In the genomic region with DNA sequence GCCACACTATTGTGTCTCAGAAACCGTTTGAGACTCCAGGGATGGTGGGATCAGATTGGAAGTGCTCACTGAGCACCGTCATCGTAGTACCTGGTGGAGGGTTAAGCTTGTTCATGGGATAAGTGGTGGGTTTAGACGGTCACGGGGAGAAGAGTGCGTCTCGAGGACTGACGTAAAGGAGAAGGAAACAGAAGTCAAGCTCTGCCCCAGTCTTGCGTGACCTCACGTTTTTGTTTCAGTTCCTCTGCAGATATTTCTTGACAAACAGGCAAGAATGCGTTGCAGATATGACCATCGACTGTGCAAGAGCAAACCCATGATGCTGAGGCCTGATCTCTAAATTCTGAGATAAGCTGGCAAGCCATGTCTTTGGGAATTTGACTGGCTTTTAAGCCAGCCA, we compare ENCODE assay signal across 16 mouse cellular contexts. TPM values are rescaled to one million over a fixed set of nuclear protein-coding genes. Genes with fewer than 3 reads are reported as not detected.
DNase-seq lines count a peak whose midpoint lies in the region; ATAC-seq and TF ChIP-seq lines count a peak whose summit lies in the region.
"Had no signal": no experiment of that assay in that cellular context is flagged by ENCODE, and none has a peak within 500 bp of the region (broad histone marks: within the 10 kb centered on the region; RNA-seq: fewer than 3 reads in every experiment).

No protein-coding gene starts in this region.

- no peak for TF ChIP-seq EP300 in heart, postnatal 0 days (IDR thresholded peaks at IDR 0.05; ENCODE audit: low read depth)

- no peak overlapping the region for H3K4me2 ChIP-seq in kidney, embryonic 14.5 days (replicated peaks; ENCODE audit: low read depth, low read length)
- H3K4me2 ChIP-seq in heart, postnatal 0 days (ENCODE audit: low read depth, low read length), result no peak overlapping the region
- no peak overlapping the region for H3K4me2 ChIP-seq in midbrain, embryonic 16.5 days (ENCODE audit: low read length)
- H3K4me2 ChIP-seq: heart, embryonic 13.5 days; hindbrain, embryonic 14.5 days; limb, embryonic 13.5 days had no signal

- no peak overlapping the region for H3K27ac ChIP-seq in kidney, adult 2 months (ENCODE audit: insufficient read depth, low read depth, low read length)
- no peak overlapping the region for H3K27ac ChIP-seq in kidney, embryonic 14.5 days (ENCODE audit: low read depth, low read length)
- H3K27ac ChIP-seq in heart, postnatal 0 days (ENCODE audit: low read depth), result no peak overlapping the region
- H3K27ac ChIP-seq in midbrain, embryonic 16.5 days (ENCODE audit: low read length), result no peak overlapping the region
- H3K27ac ChIP-seq: heart, embryonic 13.5 days; hindbrain, embryonic 14.5 days; left cerebral cortex, adult 2 months; limb, embryonic 13.5 days had no signal

- H3K27me3 ChIP-seq in kidney, adult 2 months (replicated peaks; ENCODE audit: control insufficient read depth, insufficient read depth, low read length), result no peaks in the 10 kb centered on the region
- no peaks in the 10 kb centered on the region for H3K27me3 ChIP-seq in kidney, embryonic 14.5 days (ENCODE audit: control insufficient read depth, insufficient read depth, low read length)
- no peaks in the 10 kb centered on the region for H3K27me3 ChIP-seq in heart, postnatal 0 days (ENCODE audit: control insufficient read depth, insufficient read depth, low read length)
- no peaks in the 10 kb centered on the region for H3K27me3 ChIP-seq in midbrain, embryonic 16.5 days (ENCODE audit: control insufficient read depth, insufficient read depth, low read depth, low read length)
- H3K27me3 ChIP-seq: heart, embryonic 13.5 days; limb, embryonic 13.5 days had no signal

- no peak overlapping the region for H3K9ac ChIP-seq in kidney, embryonic 14.5 days (ENCODE audit: low read depth, low read length)
- no peak overlapping the region for H3K9ac ChIP-seq in heart, postnatal 0 days (replicated peaks; ENCODE audit: low read depth, low read length)
- no peak overlapping the region for H3K9ac ChIP-seq in midbrain, embryonic 16.5 days (ENCODE audit: low read depth, low read length)
- H3K9ac ChIP-seq: heart, embryonic 13.5 days; hindbrain, embryonic 14.5 days; limb, embryonic 13.5 days had no signal

- H3K4me3 ChIP-seq in kidney, adult 2 months (ENCODE audit: insufficient read depth, low read depth, low read length), result no peak overlapping the region
- H3K4me3 ChIP-seq in kidney, embryonic 14.5 days (ENCODE audit: low read length), result no peak overlapping the region
- no peak overlapping the region for H3K4me3 ChIP-seq in heart, postnatal 0 days (ENCODE audit: low read depth, low read length)
- H3K4me3 ChIP-seq in midbrain, embryonic 16.5 days (ENCODE audit: low read depth, low read length), result no peak overlapping the region
- H3K4me3 ChIP-seq: heart, embryonic 13.5 days; left cerebral cortex, adult 2 months; limb, embryonic 13.5 days had no signal

- no peak for ATAC-seq in kidney, embryonic 14.5 days (ENCODE audit: low FRiP score, low TSS enrichment)
- ATAC-seq in heart, postnatal 0 days (ENCODE audit: insufficient read depth, low read depth), result no peak
- peak; percentile 87 for ATAC-seq in neutrophil, adult 5-6 weeks (ENCODE audit: extremely low read depth, insufficient number of reproducible peaks, low FRiP score, poor library complexity, severe bottlenecking)
- no peak for ATAC-seq in midbrain, embryonic 16.5 days
- ATAC-seq in erythroid progenitor cell, adult 5-6 weeks (replicated peaks; ENCODE audit: low FRiP score, poor library complexity, severe bottlenecking), result no peak
- ATAC-seq: CD4-positive, CD25-positive, alpha-beta regulatory T cell, adult 4 months had no signal

- peak; percentile 17 for DNase-seq in kidney, adult 2 months
- peak; percentile 23 for DNase-seq in T-cell, adult 2 months (ENCODE audit: low spot score)
- DNase-seq in heart, postnatal 0 days (ENCODE audit: low spot score), result peak; percentile 5
- DNase-seq in right cerebral cortex, postnatal 25 days, result no peak
- DNase-seq: cerebellum, adult 9-10 months; kidney, adult 8-10 months; thymus, postnatal 25 days had no signal

- TF ChIP-seq POLR2A in kidney, adult 2 months (IDR thresholded peaks at IDR 0.05; ENCODE audit: low read depth, low read length), result no peak

- no peak for TF ChIP-seq CTCF in kidney, adult 2 months (conservative IDR thresholded peaks at IDR 0.05; ENCODE audit: insufficient read depth, insufficient read length, low read depth, low read length)
- no peak for TF ChIP-seq CTCF in heart, postnatal 0 days (IDR thresholded peaks at IDR 0.05; ENCODE audit: low read depth)

- 89% methylated on average over 12 of the region's 12 CpGs for WGBS in kidney, adult 2 months
- 88% methylated on average over 12 of the region's 12 CpGs for WGBS in kidney, embryonic 14.5 days
- WGBS in heart, postnatal 0 days, result 70% methylated on average over 12 of the region's 12 CpGs
- WGBS in midbrain, embryonic 16.5 days, result 94% methylated on average over 12 of the region's 12 CpGs

- no peaks in the 10 kb centered on the region; the same call in 1 of the 2 replicates for H3K36me3 ChIP-seq in kidney, adult 2 months (ENCODE audit: control insufficient read depth, insufficient read depth, low read length)
- H3K36me3 ChIP-seq in kidney, embryonic 14.5 days (ENCODE audit: control insufficient read depth, insufficient read depth, low read length), result no peaks in the 10 kb centered on the region
- H3K36me3 ChIP-seq in heart, postnatal 0 days (replicated peaks; ENCODE audit: control insufficient read depth, insufficient read depth, low read length), result no peaks in the 10 kb centered on the region
- H3K36me3 ChIP-seq in midbrain, embryonic 16.5 days (ENCODE audit: control insufficient read depth, insufficient read depth, low read length), result no peaks in the 10 kb centered on the region
- H3K36me3 ChIP-seq: heart, embryonic 13.5 days; limb, embryonic 13.5 days had no signal

- no peaks in the 10 kb centered on the region for H3K4me1 ChIP-seq in kidney, adult 2 months (ENCODE audit: control insufficient read depth, insufficient read depth, low read length)
- H3K4me1 ChIP-seq in kidney, embryonic 14.5 days (ENCODE audit: control insufficient read depth, insufficient read depth, low read length), result no peaks in the 10 kb centered on the region
- no peaks in the 10 kb centered on the region for H3K4me1 ChIP-seq in heart, postnatal 0 days (ENCODE audit: control insufficient read depth, insufficient read depth)
- no peaks in the 10 kb centered on the region for H3K4me1 ChIP-seq in midbrain, embryonic 16.5 days (ENCODE audit: control insufficient read depth, insufficient read depth, low read length)
- H3K4me1 ChIP-seq: heart, embryonic 13.5 days; limb, embryonic 13.5 days had no signal

- H3K9me3 ChIP-seq in kidney, embryonic 14.5 days (ENCODE audit: control insufficient read depth, low read length), result no peaks in the 10 kb centered on the region
- no peaks in the 10 kb centered on the region for H3K9me3 ChIP-seq in heart, postnatal 0 days (replicated peaks; ENCODE audit: control insufficient read depth, low read length)
- H3K9me3 ChIP-seq in midbrain, embryonic 16.5 days (replicated peaks; ENCODE audit: control insufficient read depth, low read length, poor library complexity, severe bottlenecking), result no peaks in the 10 kb centered on the region
- H3K9me3 ChIP-seq: heart, embryonic 13.5 days; limb, embryonic 13.5 days had no signal

RNA-seq across cellular contexts. Expression of a gene that starts 18.0 kb away (rescaled TPM):
- 20.4 and 31.9 TPM in 2 replicates for polyA plus RNA-seq in kidney, adult 2 months (2012; rRNA removed)
- 2.7 and 4.6 TPM in 2 replicates for polyA plus RNA-seq in kidney, embryonic 14.5 days (2014; fragmentation: Nextera tagmentation; extraction: Ambion mirVana)
- 4.4 TPM in 1 of 2 replicates, not detected in the other for total RNA-seq in heart, postnatal 0 days (2014; rRNA removed; ENCODE audit: low replicate concordance)
- 0.14 TPM in 1 of 2 replicates, not detected in the other for polyA plus RNA-seq in heart, postnatal 0 days (2015; fragmentation: Nextera tagmentation; extraction: Ambion mirVana)
- total RNA-seq in neutrophil, adult 5-6 weeks (2017), result 3.8 and 4.4 TPM in 2 replicates
- 0.48 and 0.64 TPM in 2 replicates for polyA plus RNA-seq in midbrain, embryonic 16.5 days (2015; fragmentation: Nextera tagmentation; extraction: Ambion mirVana)
- total RNA-seq in erythroid progenitor cell, adult 5-6 weeks (2015; ENCODE audit: low replicate concordance), result not detected in 2 replicates
- total RNA-seq in erythroid progenitor cell, adult 5-6 weeks (2017; ENCODE audit: low replicate concordance), result not detected in 2 replicates

RNA-seq across cellular contexts. Expression of a gene that starts 45.9 kb away (rescaled TPM):
- polyA plus RNA-seq in kidney, adult 2 months (2012; rRNA removed), result 1.2 and 2.3 TPM in 2 replicates
- polyA plus RNA-seq in kidney, embryonic 14.5 days (2014; fragmentation: Nextera tagmentation; extraction: Ambion mirVana), result 1.2 and 1.4 TPM in 2 replicates
- 0.19 TPM in 2 replicates for total RNA-seq in heart, postnatal 0 days (2014; rRNA removed; ENCODE audit: low replicate concordance)
- 0.70 and 0.77 TPM in 2 replicates for polyA plus RNA-seq in heart, postnatal 0 days (2015; fragmentation: Nextera tagmentation; extraction: Ambion mirVana)
- total RNA-seq in neutrophil, adult 5-6 weeks (2017), result 50.7 and 56.0 TPM in 2 replicates
- polyA plus RNA-seq in midbrain, embryonic 16.5 days (2015; fragmentation: Nextera tagmentation; extraction: Ambion mirVana), result 1.1 and 1.7 TPM in 2 replicates
- 7.1 and 15.9 TPM in 2 replicates for total RNA-seq in erythroid progenitor cell, adult 5-6 weeks (2015; ENCODE audit: low replicate concordance)
- 4.5 and 19.1 TPM in 2 replicates for total RNA-seq in erythroid progenitor cell, adult 5-6 weeks (2017; ENCODE audit: low replicate concordance)
